25 mouse cellular contexts compared by ENCODE assay signal in genomic region chr13:29489476-29489875, GRCm38 (mm10).
DNase-seq lines count a peak whose midpoint lies in the region; ATAC-seq and TF ChIP-seq lines count a peak whose summit lies in the region.
"Had no signal": no experiment of that assay in that cellular context is flagged by ENCODE, and none has a peak within 500 bp of the region (broad histone marks: within the 10 kb centered on the region; RNA-seq: fewer than 3 reads in every experiment).

No protein-coding gene starts in this region.

- no peak overlapping the region for H3K4me3 ChIP-seq in forebrain, embryonic 16.5 days (replicated peaks; ENCODE audit: low read length)
- H3K4me3 ChIP-seq in forebrain, postnatal 0 days (ENCODE audit: low read depth, low read length): no peak overlapping the region
- H3K4me3 ChIP-seq in midbrain, embryonic 12.5 days: no peak overlapping the region
- no peak overlapping the region for H3K4me3 ChIP-seq in midbrain, postnatal 0 days (ENCODE audit: low read depth, low read length)
- no peak overlapping the region for H3K4me3 ChIP-seq in midbrain, embryonic 15.5 days
- H3K4me3 ChIP-seq: embryonic facial prominence, embryonic 12.5 days; embryonic facial prominence, embryonic 15.5 days; gastrocnemius, adult 2 months; heart, embryonic 10.5 days; heart, embryonic 13.5 days; intestine, embryonic 15.5 days had no signal

- no peak for DNase-seq in forebrain, postnatal 0 days
- no peak for DNase-seq in midbrain, postnatal 0 days (ENCODE audit: low spot score)
- DNase-seq in brain, embryonic 14.5 days (ENCODE audit: low read depth): peak; percentile 51
- no peak for DNase-seq in cerebellum, adult 9-11 months
- DNase-seq: adrenal gland, adult 8-10 months; adrenal gland, postnatal 25 days; cerebellum, adult 18-20 months; cerebellum, adult 9-10 months; cerebellum, postnatal 25 days; gastrocnemius, adult 2 months; gastrocnemius, postnatal 14 days; heart, adult 18-20 months; heart, postnatal 14 days; heart, postnatal 4 days; kidney, adult 11 months had no signal

- no peak overlapping the region for H3K9ac ChIP-seq in forebrain, embryonic 16.5 days (replicated peaks; ENCODE audit: low read depth, low read length)
- H3K9ac ChIP-seq in forebrain, postnatal 0 days: no peak overlapping the region
- H3K9ac ChIP-seq in midbrain, embryonic 12.5 days (replicated peaks): no peak overlapping the region
- H3K9ac ChIP-seq in midbrain, postnatal 0 days (replicated peaks; ENCODE audit: low read length, poor library complexity, severe bottlenecking): no peak overlapping the region
- no peak overlapping the region for H3K9ac ChIP-seq in midbrain, embryonic 15.5 days
- H3K9ac ChIP-seq: embryonic facial prominence, embryonic 12.5 days; embryonic facial prominence, embryonic 15.5 days; heart, embryonic 13.5 days; intestine, embryonic 15.5 days had no signal

- ATAC-seq in forebrain, embryonic 16.5 days: peak; percentile 34; the same call in 1 of the 2 replicates
- ATAC-seq in forebrain, postnatal 0 days: no peak
- ATAC-seq in midbrain, embryonic 12.5 days (ENCODE audit: low FRiP score, low read depth): no peak
- ATAC-seq in midbrain, postnatal 0 days (ENCODE audit: low FRiP score): no peak
- no peak; the same call in 1 of the 2 replicates for ATAC-seq in midbrain, embryonic 15.5 days (replicated peaks)
- ATAC-seq: activated CD4-positive, CD25-positive, alpha-beta regulatory T cell, adult 4 months; hindbrain, embryonic 16.5 days; intestine, embryonic 15.5 days had no signal

- H3K27me3 ChIP-seq in forebrain, embryonic 16.5 days (replicated peaks; ENCODE audit: control insufficient read depth, insufficient read depth, low read length): no peaks in the 10 kb centered on the region
- no peaks in the 10 kb centered on the region for H3K27me3 ChIP-seq in forebrain, postnatal 0 days (ENCODE audit: insufficient read depth, low read length)
- no peaks in the 10 kb centered on the region for H3K27me3 ChIP-seq in midbrain, embryonic 12.5 days
- H3K27me3 ChIP-seq in midbrain, postnatal 0 days (ENCODE audit: insufficient read depth, low read length): no peaks in the 10 kb centered on the region
- H3K27me3 ChIP-seq in midbrain, embryonic 15.5 days (replicated peaks): no peaks in the 10 kb centered on the region
- H3K27me3 ChIP-seq: embryonic facial prominence, embryonic 12.5 days; embryonic facial prominence, embryonic 15.5 days; heart, embryonic 13.5 days; intestine, embryonic 15.5 days had no signal

- no peak for TF ChIP-seq CTCF in forebrain, postnatal 0 days (IDR thresholded peaks at IDR 0.05; ENCODE audit: low read depth)
- TF ChIP-seq CTCF in midbrain, postnatal 0 days (IDR thresholded peaks at IDR 0.05): no peak
- no peak for TF ChIP-seq CTCF in brain, embryonic 14.5 days (IDR thresholded peaks at IDR 0.05; ENCODE audit: borderline replicate concordance, extremely low read depth, insufficient read depth, insufficient read length)

- H3K36me3 ChIP-seq in forebrain, embryonic 16.5 days (ENCODE audit: control insufficient read depth, insufficient read depth): no peaks in the 10 kb centered on the region
- no peaks in the 10 kb centered on the region for H3K36me3 ChIP-seq in forebrain, postnatal 0 days (ENCODE audit: insufficient read depth)
- no peaks in the 10 kb centered on the region for H3K36me3 ChIP-seq in midbrain, embryonic 12.5 days
- H3K36me3 ChIP-seq in midbrain, postnatal 0 days (ENCODE audit: insufficient read depth, low read length): no peaks in the 10 kb centered on the region
- H3K36me3 ChIP-seq in midbrain, embryonic 15.5 days (replicated peaks): no peaks in the 10 kb centered on the region
- H3K36me3 ChIP-seq: embryonic facial prominence, embryonic 12.5 days; embryonic facial prominence, embryonic 15.5 days; heart, embryonic 10.5 days; heart, embryonic 13.5 days; intestine, embryonic 15.5 days had no signal

- H3K4me1 ChIP-seq in forebrain, embryonic 16.5 days (replicated peaks; ENCODE audit: control insufficient read depth, insufficient read depth, low read length): peaks cover 15% of the 10 kb centered on the region
- H3K4me1 ChIP-seq in forebrain, postnatal 0 days (ENCODE audit: insufficient read depth): peaks cover 7% of the 10 kb centered on the region; the same call in 1 of the 2 replicates
- H3K4me1 ChIP-seq in midbrain, embryonic 12.5 days: peaks cover 8% of the 10 kb centered on the region; the same call in 1 of the 2 replicates
- H3K4me1 ChIP-seq in midbrain, postnatal 0 days (ENCODE audit: insufficient read depth, low read length): no peaks in the 10 kb centered on the region
- H3K4me1 ChIP-seq in midbrain, embryonic 15.5 days: no peaks in the 10 kb centered on the region
- H3K4me1 ChIP-seq: embryonic facial prominence, embryonic 15.5 days; heart, embryonic 13.5 days; intestine, embryonic 15.5 days had no signal

- no peak for TF ChIP-seq POLR2A in brain, embryonic 14.5 days (IDR thresholded peaks at IDR 0.05; ENCODE audit: borderline replicate concordance, extremely low read depth, insufficient read depth, insufficient read length, poor library complexity, severe bottlenecking)

- peak overlapping the region; percentile 65 for H3K27ac ChIP-seq in forebrain, embryonic 16.5 days (ENCODE audit: low read length)
- no peak overlapping the region for H3K27ac ChIP-seq in forebrain, postnatal 0 days (ENCODE audit: low read depth, low read length)
- 0 out of 2 replicates have a peak overlapping the region, but pooled peaks have one; percentile 16 for H3K27ac ChIP-seq in midbrain, embryonic 12.5 days (replicated peaks)
- H3K27ac ChIP-seq in midbrain, postnatal 0 days (ENCODE audit: low read depth, low read length): no peak overlapping the region
- H3K27ac ChIP-seq in midbrain, embryonic 15.5 days: peak overlapping the region; percentile 50; the same call in 1 of the 2 replicates
- H3K27ac ChIP-seq: embryonic facial prominence, embryonic 12.5 days; embryonic facial prominence, embryonic 15.5 days; gastrocnemius, adult 2 months; heart, embryonic 10.5 days; heart, embryonic 13.5 days; intestine, embryonic 15.5 days had no signal

- H3K4me2 ChIP-seq in forebrain, embryonic 16.5 days (ENCODE audit: low read length): no peak overlapping the region
- H3K4me2 ChIP-seq in forebrain, postnatal 0 days (ENCODE audit: low read depth): no peak overlapping the region
- H3K4me2 ChIP-seq in midbrain, embryonic 12.5 days (replicated peaks): no peak overlapping the region
- H3K4me2 ChIP-seq in midbrain, postnatal 0 days (ENCODE audit: low read depth, low read length, poor library complexity, severe bottlenecking): no peak overlapping the region
- no peak overlapping the region for H3K4me2 ChIP-seq in midbrain, embryonic 15.5 days
- H3K4me2 ChIP-seq: embryonic facial prominence, embryonic 12.5 days; embryonic facial prominence, embryonic 15.5 days; heart, embryonic 13.5 days; intestine, embryonic 15.5 days had no signal

- no peaks in the 10 kb centered on the region for H3K9me3 ChIP-seq in forebrain, embryonic 16.5 days (ENCODE audit: control insufficient read depth, low read length)
- no peaks in the 10 kb centered on the region for H3K9me3 ChIP-seq in forebrain, postnatal 0 days (ENCODE audit: low read length)
- H3K9me3 ChIP-seq in midbrain, embryonic 12.5 days: no peaks in the 10 kb centered on the region
- no peaks in the 10 kb centered on the region for H3K9me3 ChIP-seq in midbrain, postnatal 0 days (ENCODE audit: low read length)
- H3K9me3 ChIP-seq in midbrain, embryonic 15.5 days: no peaks in the 10 kb centered on the region
- H3K9me3 ChIP-seq: embryonic facial prominence, embryonic 12.5 days; embryonic facial prominence, embryonic 15.5 days; heart, embryonic 10.5 days; heart, embryonic 13.5 days; intestine, embryonic 15.5 days had no signal

- WGBS in forebrain, embryonic 16.5 days: 75% methylated on average over 5 of the region's 5 CpGs
- 73% methylated on average over 5 of the region's 5 CpGs for WGBS in forebrain, postnatal 0 days
- WGBS in midbrain, embryonic 12.5 days: 85% methylated on average over 5 of the region's 5 CpGs
- WGBS in midbrain, postnatal 0 days: 66% methylated on average over 5 of the region's 5 CpGs
- WGBS in midbrain, embryonic 15.5 days: 73% methylated on average over 5 of the region's 5 CpGs

Comparison
In these comparisons a context has a peak if more than half of its experiments do, and no peak if none do; other contexts are left out.
1. H3K27ac ChIP-seq: peak in forebrain, embryonic 16.5 days (single experiment), midbrain, embryonic 12.5 days (single experiment) and midbrain, embryonic 15.5 days (single experiment); none in forebrain, postnatal 0 days (single experiment) and midbrain, postnatal 0 days (single experiment).